Mouse (Mus musculus) megakaryocyte, embryonic 14.5 days (primary cell): ENCODE results near the gene Zscan21.

ENCODE experiments used
- FLI1 ChIP-seq: IDR thresholded peaks from 2 replicates; pipeline ENCODE4 v1.6.1; 2012; ENCODE audit warnings: low read length, inconsistent platforms, mixed read lengths
- GATA1 ChIP-seq: IDR thresholded peaks from 3 replicates; pipeline ENCODE4 v1.6.1; 2012; ENCODE audit warnings: mixed read lengths, low read length, inconsistent platforms, borderline replicate concordance

- TF ChIP-seq GATA1 (no peak), FLI1 (no peak)
Measured at GRCm38 (mm10) chr5:138089108-138089551, 27.6 kb upstream of the Zscan21 start.
